Mouse (Mus musculus): Measurements from ENCODE around the gene Ndrg4.

Ndrg4 gene

GRCm38 (mm10) chr8:95738596-95738995 is 61.8 kb downstream of the Ndrg4 start:
- peak; percentile 15 for DNase-seq

DNA sequence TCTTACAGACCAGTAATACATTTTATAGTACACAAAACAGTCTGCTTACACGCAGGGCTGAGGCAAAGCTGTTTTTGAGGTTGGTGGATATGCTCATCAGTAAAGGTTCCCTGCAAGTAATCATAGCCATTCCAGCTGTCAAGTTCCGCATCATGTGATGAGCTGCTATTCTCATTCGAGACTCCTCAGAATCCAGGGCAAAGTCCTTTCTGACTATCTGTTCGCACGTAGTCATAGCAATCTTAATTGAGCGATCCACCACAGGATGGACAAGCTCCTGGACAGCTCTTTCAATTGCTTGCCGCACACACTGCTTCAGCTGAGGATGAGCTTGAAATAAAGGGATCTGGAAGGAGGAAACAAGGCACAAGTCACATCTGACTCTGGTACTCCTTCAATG is 65.0 kb downstream of the Ndrg4 start:
- no peak for DNase-seq

DNA sequence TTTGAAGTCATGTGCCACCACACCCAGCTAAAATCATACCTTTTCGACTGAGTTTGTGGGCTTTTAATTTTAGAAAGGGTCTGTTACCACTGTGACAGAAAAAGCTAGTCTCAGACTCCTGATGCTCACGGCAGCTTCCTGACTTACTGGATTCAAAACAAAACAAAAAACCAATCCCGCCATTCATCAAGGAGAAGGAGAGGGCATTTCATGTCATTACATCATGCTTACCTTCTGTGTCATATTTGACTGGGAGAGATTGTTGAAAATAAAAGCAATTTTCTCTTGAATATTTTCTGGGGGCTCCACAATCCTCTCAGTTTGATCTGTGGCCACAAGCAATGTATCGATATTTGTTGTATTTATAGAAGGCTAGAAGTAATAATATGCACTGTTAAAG is 71.2 kb downstream of the Ndrg4 start:
- DNase-seq: no peak

- no peak for DNase-seq
Measured at GRCm38 (mm10) chr8:95751924-95752323, 75.1 kb downstream of the Ndrg4 start.

- DNase-seq: no peak
Measured at GRCm38 (mm10) chr8:95760323-95760722, 83.5 kb downstream of the Ndrg4 start.

GRCm38 (mm10) chr8:95764133-95764532 is 87.4 kb downstream of the Ndrg4 start:
- no peak for DNase-seq

Data from embryo, embryonic 11 days (tissue).